Mouse (Mus musculus): ENCODE measurements around the gene Hoxc9.

- TF ChIP-seq CTCF (IDR thresholded peaks at IDR 0.05; ENCODE audit: control insufficient read depth, insufficient read depth, insufficient replicate concordance, low read depth, low read length): no peak
- TF ChIP-seq POLR2A (IDR thresholded peaks at IDR 0.05; ENCODE audit: control insufficient read depth, low read depth, low read length): no peak
Measured at GRCm38 (mm10) chr15:102959663-102960191, 16.5 kb upstream of the Hoxc9 start.

Data from testis, adult 2 months (tissue).